Mouse (Mus musculus): ENCODE measurements at regions not wholly inside any gene's neighbourhood (a gene's known extent, or its start where the extent isn't known, plus 50 kb on each side); places are given as distances from the start of the nearest gene placed in this dataset.

- TF ChIP-seq CTCF (IDR thresholded peaks at IDR 0.05; ENCODE audit: borderline replicate concordance, extremely low read depth, insufficient read depth, insufficient read length) = no peak
- TF ChIP-seq POLR2A (IDR thresholded peaks at IDR 0.05; ENCODE audit: borderline replicate concordance, extremely low read depth, insufficient read depth, insufficient read length, poor library complexity, severe bottlenecking) = no peak
These were observed 157.7 kb upstream of the Usp25 start for GRCm38 (mm10) chr16:76855797-76856196.

Data from brain, embryonic 14.5 days (tissue).